Mouse (Mus musculus): Measurements from ENCODE around the gene Aar2.

- TF ChIP-seq CTCF (IDR thresholded peaks at IDR 0.05; ENCODE audit: extremely low read depth, insufficient read length, insufficient replicate concordance, low read depth, low read length) = no peak
- no peak for TF ChIP-seq POLR2A (IDR thresholded peaks at IDR 0.05; ENCODE audit: low read depth, low read length)
These were observed 66.8 kb downstream of the Aar2 start for GRCm38 (mm10) chr2:156614258-156614556.

All from small intestine, adult 2 months (tissue).